Mouse (Mus musculus) heart, adult 2 months (tissue): ENCODE results near the gene Erv3.

Experiments used
- CTCF ChIP-seq: fragments of 200-600 bp; IDR thresholded peaks from 2 replicates; pipeline ENCODE4 v1.8.1; 2022; ENCODE audit warnings: antibody characterized with exemption, mild to moderate bottlenecking, moderate library complexity
- EP300 ChIP-seq: fragments of 200-500 bp; IDR thresholded peaks from 2 replicates; pipeline ENCODE4 v1.6.1; 2011; ENCODE audit warnings: low read depth, low read length, control low read depth; ENCODE audit not compliant: insufficient read depth
- POLR2A ChIP-seq: fragments of 200-500 bp; IDR thresholded peaks from 2 replicates; pipeline ENCODE4 v1.6.1; 2011; ENCODE audit warnings: mild to moderate bottlenecking, low read depth, low read length, control low read depth; ENCODE audit not compliant: insufficient read depth

GRCm38 (mm10) chr2:131862617-131863275 lies 3.2 kb upstream of the Erv3 start:
- TF ChIP-seq CTCF (no peak), POLR2A (no peak), EP300 (no peak)
